Mouse (Mus musculus): ENCODE data around the gene Olfr666. TPM values are rescaled to one million over a fixed set of nuclear protein-coding genes. Genes with fewer than 3 reads are reported as not detected.
"Not testable (repeated sequence)": the region's sequence is repeated elsewhere in the genome, so short reads cannot be mapped to it uniquely, and the experiment has no call there.

The Olfr666 gene
- polyA plus RNA-seq (2016; fragmentation: Nextera tagmentation; extraction: Ambion mirVana), result not detected in 2 replicates

DNA sequence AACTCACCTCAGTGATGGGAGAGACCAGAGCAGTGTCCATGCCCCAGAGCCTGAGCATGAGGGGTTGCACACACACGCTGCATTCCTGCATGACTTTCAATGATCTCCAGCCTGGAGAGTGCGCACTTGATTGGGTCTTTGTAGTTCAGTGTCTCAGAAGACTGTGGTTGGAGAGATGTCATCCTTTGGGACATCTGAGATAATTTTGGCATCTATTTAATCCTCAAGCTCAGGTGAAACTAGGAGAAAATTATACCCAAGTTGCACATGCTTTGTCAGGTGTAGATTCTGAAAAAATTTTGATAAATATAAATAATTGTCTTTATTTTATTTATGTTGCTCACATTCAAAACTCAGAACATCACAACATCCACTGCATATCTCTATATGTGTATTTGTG is at the start of gene Olfr666:
Olfr666 (minus strand) TSS at position 101 of the 400 bp plus-strand sequence.
- Histone ChIP-seq H3K4me2 (replicated peaks) (no peak within 1 kb of the TSS), H3K27ac (no peak within 1 kb of the TSS), H3K9ac (no peak within 1 kb of the TSS), H3K4me1 (no peaks in the 10 kb centered on the region), H3K9me3 (replicated peaks) (no peaks in the 10 kb centered on the region), H3K4me3 (no peak within 1 kb of the TSS), H3K27me3 (no peaks in the 10 kb centered on the region), H3K36me3 (no peaks in the 10 kb centered on the region)
- ATAC-seq (ENCODE audit: low FRiP score), result no peak
- 94% methylated on average over 2 of the region's 2 CpGs for WGBS

DNA sequence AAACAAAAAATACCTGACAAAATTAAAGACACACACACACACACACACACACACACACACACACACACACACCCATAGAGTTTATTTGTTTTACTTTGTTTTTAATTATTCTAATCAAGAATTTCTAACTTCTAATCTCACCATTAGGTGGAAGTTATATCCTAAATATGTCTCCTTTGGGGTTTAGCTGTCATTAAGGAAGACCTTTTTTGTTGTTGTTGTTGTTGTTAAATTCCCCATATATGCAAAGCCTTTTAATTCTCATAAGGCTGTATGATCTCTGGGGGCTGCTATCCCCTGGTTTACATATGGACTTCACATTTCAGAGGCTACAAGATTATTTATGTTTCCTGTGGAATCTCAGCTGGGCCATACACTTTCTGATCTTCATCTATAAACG is 38.2 kb upstream of the Olfr666 start, which contains the start of gene Olfr669:
Olfr669 (plus strand) TSS at position 301 of the 400 bp plus-strand sequence.
- Histone ChIP-seq H3K36me3 (no peaks in the 10 kb centered on the region), H3K9ac (no peak within 1 kb of the TSS), H3K27ac (no peak within 1 kb of the TSS), H3K4me2 (replicated peaks) (no peak within 1 kb of the TSS), H3K27me3 (no peaks in the 10 kb centered on the region), H3K9me3 (replicated peaks) (no peaks in the 10 kb centered on the region), H3K4me1 (no peaks in the 10 kb centered on the region), H3K4me3 (no peak within 1 kb of the TSS)
- ATAC-seq (ENCODE audit: low FRiP score), result no peak
- 92% methylated on average over 1 of the region's 1 CpGs for WGBS

DNA sequence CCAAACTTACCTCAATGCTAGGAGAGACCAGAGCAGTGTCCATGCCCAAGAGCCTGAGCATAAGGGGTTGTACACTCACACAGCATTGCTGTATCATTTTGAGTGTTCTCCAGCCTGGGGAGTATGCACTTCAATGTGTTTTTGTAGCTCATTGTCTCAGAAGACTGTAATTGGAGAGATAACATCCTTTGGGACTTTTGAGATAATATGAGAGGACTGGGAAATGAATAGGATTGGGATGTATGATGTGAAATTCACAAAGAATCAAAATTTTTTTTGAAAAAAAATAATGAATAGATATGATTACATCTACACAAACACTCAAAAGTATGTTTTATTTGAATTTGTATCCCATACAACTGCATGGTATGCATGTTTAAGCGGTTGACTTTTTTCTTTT is 32.2 kb upstream of the Olfr666 start, which contains the start of gene Olfr668:
Olfr668 (minus strand) TSS at position 101 of the 400 bp plus-strand sequence.
- no peaks in the 10 kb centered on the region for H3K9me3 ChIP-seq (replicated peaks)
- H3K36me3 ChIP-seq, result no peaks in the 10 kb centered on the region
- H3K4me1 ChIP-seq, result no peaks in the 10 kb centered on the region
- H3K4me3 ChIP-seq, result no peak within 1 kb of the TSS
- 87% methylated on average over 1 of the region's 1 CpGs for WGBS
- H3K27ac ChIP-seq, result no peak within 1 kb of the TSS
- H3K9ac ChIP-seq, result no peak within 1 kb of the TSS
- no peak within 1 kb of the TSS for H3K4me2 ChIP-seq (replicated peaks)
- ATAC-seq (ENCODE audit: low FRiP score), result no peak
- no peaks in the 10 kb centered on the region for H3K27me3 ChIP-seq

DNA sequence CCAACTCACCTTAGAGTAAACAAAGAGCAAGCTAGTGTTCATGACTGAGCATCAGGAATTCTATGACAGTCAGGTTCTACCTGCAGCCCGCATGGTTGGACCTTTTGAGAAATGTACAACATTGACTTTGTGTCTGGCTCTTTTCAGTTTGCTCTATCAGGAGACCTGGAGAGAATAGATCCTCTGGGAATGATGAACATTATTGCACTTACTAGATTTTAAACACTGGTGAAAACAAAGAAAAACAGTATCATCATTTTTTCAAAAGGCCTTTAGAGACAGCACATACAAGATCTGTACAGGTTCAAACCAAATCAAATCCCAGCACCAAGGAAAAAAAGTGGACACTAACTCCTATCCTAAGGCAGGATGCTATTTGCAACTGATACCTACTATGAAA is 25.6 kb upstream of the Olfr666 start, which contains the start of gene Olfr667:
Olfr667 (minus strand) TSS at position 101 of the 400 bp plus-strand sequence.
- no peak for ATAC-seq (ENCODE audit: low FRiP score)
- H3K9me3 ChIP-seq (replicated peaks), result no peaks in the 10 kb centered on the region
- no peaks in the 10 kb centered on the region for H3K27me3 ChIP-seq
- no peak within 1 kb of the TSS for H3K4me2 ChIP-seq (replicated peaks)
- H3K27ac ChIP-seq, result no peak within 1 kb of the TSS
- no peak within 1 kb of the TSS for H3K9ac ChIP-seq
- WGBS, result 90% methylated on average over 1 of the region's 1 CpGs
- no peak within 1 kb of the TSS for H3K4me3 ChIP-seq
- H3K4me1 ChIP-seq, result no peaks in the 10 kb centered on the region
- H3K36me3 ChIP-seq, result no peaks in the 10 kb centered on the region

DNA sequence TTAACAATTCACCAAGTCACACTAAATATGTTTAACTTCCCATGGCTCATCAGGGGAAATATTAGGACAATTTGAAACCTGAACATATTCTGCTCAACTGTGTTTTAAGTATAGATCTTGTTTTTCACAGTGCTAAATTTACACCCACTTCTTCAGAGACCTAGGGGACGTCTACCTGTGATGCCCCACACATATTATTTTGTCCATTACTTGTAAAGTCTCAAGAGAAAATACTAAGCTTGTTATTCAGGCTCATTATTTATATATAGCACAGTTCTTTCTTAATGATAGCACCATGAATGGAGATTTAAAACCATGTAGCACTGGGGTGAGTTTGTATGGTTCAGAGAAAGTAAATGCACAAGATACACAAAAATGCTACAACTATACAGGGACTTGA is 18.0 kb downstream of the Olfr666 start, which contains the start of gene Olfr665:
Olfr665 (plus strand) TSS at position 301 of the 400 bp plus-strand sequence.
- no peak within 1 kb of the TSS for H3K27ac ChIP-seq
- WGBS, result 58% methylated on average over 1 of the region's 1 CpGs
- no peaks in the 10 kb centered on the region for H3K27me3 ChIP-seq
- no peaks in the 10 kb centered on the region for H3K36me3 ChIP-seq
- H3K4me2 ChIP-seq (replicated peaks), result no peak within 1 kb of the TSS
- no peak for ATAC-seq (ENCODE audit: low FRiP score)
- no peak within 1 kb of the TSS for H3K4me3 ChIP-seq
- no peaks in the 10 kb centered on the region for H3K9me3 ChIP-seq (replicated peaks)
- H3K9ac ChIP-seq, result no peak within 1 kb of the TSS
- no peaks in the 10 kb centered on the region for H3K4me1 ChIP-seq

DNA sequence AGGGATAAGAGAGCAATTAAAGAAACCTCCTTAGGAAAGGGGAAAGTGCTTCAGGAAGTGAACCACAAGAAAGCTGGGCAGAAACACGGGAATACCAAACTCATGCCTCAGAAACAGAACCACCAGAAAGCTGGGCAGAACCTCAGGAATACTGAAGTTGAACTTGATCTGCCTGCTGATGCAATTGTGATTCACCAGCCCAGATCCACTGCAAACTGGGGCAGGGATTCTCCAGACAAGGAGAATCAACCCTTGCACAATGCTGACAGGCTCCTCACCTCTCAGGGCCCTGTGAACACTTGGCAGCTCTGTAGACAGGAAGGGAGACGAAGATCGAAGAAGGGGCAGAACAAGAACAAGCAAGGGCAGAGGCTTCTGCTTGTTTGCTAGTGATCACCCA is 34.4 kb downstream of the Olfr666 start:
- Histone ChIP-seq H3K4me3 (no peak overlapping the region), H3K9me3 (replicated peaks) (no peaks in the 10 kb centered on the region), H3K36me3 (no peaks in the 10 kb centered on the region), H3K9ac (no peak overlapping the region), H3K4me1 (no peaks in the 10 kb centered on the region), H3K27me3 (no peaks in the 10 kb centered on the region), H3K4me2 (replicated peaks) (no peak overlapping the region), H3K27ac (no peak overlapping the region)
- ATAC-seq (ENCODE audit: low FRiP score), result no peak
- 86% methylated on average over 3 of the region's 3 CpGs for WGBS

DNA sequence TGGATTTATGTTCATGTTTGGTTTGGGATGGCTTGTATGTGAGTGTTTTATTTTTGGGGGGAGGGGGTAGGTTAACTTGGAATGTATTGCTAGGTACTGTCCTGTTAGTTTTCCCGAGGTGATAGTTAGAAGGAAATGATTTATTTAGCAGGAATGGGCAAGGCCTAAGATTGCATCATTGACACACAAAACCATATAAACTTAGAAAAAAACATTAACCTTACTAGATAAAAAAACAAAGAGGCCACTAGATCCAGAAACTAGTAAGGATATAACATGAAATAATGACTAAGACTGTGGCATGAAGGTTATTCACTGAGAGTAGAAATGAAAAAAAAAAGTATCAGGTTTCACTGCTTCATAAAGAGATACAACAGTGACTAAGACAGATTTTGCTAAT is 38.1 kb downstream of the Olfr666 start:
- H3K9me3 ChIP-seq (replicated peaks), result no peaks in the 10 kb centered on the region
- WGBS, result 85% methylated on average over 1 of the region's 1 CpGs
- no peaks in the 10 kb centered on the region for H3K36me3 ChIP-seq

DNA sequence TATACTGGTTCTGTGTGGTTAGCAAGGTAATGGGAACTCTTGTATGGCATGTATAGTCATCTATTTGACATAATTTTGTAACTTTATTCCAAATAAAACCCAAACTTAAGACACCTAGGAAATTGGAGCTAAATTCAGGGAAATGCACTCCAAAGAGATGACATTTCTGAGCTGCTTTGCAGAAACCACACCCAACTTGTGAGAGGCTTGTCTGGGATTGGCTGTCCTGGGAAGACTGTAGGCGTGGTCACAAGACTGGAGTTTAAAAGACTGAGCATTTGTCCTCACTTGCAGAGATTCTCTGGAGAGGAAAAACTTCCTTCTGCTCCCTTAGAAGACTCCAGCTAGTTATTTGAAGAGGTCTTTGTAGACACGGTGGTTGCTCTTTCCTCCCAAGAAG is 39.0 kb downstream of the Olfr666 start, which contains the start of gene Usp17la:
Usp17la (plus strand) TSS at position 301 of the 400 bp plus-strand sequence.
- H3K27me3 ChIP-seq; ATAC-seq (ENCODE audit: low FRiP score): not testable (repeated sequence)

More for the DNA sequence above, 38.1 kb downstream of the Olfr666 start:
- Histone ChIP-seq H3K27me3 (no peaks in the 10 kb centered on the region), H3K4me1 (no peaks in the 10 kb centered on the region), H3K4me3 (no peak overlapping the region), H3K4me2 (replicated peaks) (no peak overlapping the region), H3K27ac (no peak overlapping the region), H3K9ac (no peak overlapping the region)
- ATAC-seq (ENCODE audit: low FRiP score), result no peak

DNA sequence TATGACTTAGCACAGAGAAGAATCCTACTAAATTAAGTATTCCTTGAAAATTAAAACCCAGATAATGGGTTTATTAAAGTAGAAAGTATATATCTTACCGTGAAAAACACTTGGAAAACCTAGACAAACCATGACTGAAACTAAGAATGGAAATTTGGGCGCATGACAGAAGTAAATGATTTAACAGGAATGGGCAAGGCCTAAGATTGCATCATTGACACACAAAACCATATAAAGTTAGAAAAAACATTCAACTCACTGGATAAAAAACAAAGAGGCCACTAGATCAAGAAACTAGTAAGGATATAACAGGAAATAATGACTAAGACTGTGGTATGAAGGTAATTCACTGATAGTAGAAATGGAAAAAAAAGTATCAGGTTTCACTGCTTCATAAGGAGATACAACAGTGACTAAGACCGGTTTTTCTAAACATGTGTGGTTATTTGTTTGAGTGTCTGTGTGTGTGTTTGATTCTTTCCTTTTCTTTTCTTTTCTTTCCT is 40.5 kb downstream of the Olfr666 start:
- Histone ChIP-seq H3K4me1 (no peaks in the 10 kb centered on the region), H3K36me3 (no peaks in the 10 kb centered on the region), H3K9me3 (replicated peaks) (no peaks in the 10 kb centered on the region), H3K27me3 (no peaks in the 10 kb centered on the region), H3K27ac (no peak overlapping the region), H3K4me3 (no peak overlapping the region), H3K4me2 (replicated peaks) (no peak overlapping the region), H3K9ac (no peak overlapping the region)
- ATAC-seq (ENCODE audit: low FRiP score), result no peak
- 79% methylated on average over 3 of the region's 3 CpGs for WGBS

More for the DNA sequence above, 39.0 kb downstream of the Olfr666 start, which contains the start of gene Usp17la:
- not testable (repeated sequence) for H3K4me3 ChIP-seq; H3K9ac ChIP-seq; H3K9me3 ChIP-seq (replicated peaks); H3K27ac ChIP-seq; H3K4me2 ChIP-seq (replicated peaks); H3K36me3 ChIP-seq; H3K4me1 ChIP-seq
- 80% methylated on average over 2 of the region's 2 CpGs for WGBS

DNA sequence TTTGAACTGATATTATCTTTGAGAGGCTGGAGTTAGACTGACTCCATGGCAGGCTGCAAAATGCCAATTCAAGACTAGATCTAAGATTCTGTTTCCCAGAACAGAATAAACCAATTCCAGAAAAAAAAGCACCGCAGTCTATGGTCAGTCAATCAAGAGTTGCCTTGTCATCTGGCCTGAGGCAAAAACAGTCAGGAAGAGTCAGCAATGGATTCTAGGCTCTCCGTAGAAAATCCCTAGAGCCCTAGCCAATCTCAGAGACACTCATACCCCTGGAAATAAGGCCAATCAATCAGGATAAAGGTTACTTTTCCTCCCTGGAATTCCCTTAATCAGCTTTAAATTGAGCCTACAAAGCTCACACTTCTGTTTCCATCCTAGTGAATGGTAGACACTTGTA is 44.2 kb downstream of the Olfr666 start:
- ATAC-seq (ENCODE audit: low FRiP score); H3K4me1 ChIP-seq; H3K27me3 ChIP-seq; H3K36me3 ChIP-seq; H3K4me2 ChIP-seq (replicated peaks); H3K4me3 ChIP-seq; H3K9ac ChIP-seq; H3K27ac ChIP-seq; H3K9me3 ChIP-seq (replicated peaks): not testable (repeated sequence)
- WGBS, result 65% methylated on average over 2 of the region's 2 CpGs

DNA sequence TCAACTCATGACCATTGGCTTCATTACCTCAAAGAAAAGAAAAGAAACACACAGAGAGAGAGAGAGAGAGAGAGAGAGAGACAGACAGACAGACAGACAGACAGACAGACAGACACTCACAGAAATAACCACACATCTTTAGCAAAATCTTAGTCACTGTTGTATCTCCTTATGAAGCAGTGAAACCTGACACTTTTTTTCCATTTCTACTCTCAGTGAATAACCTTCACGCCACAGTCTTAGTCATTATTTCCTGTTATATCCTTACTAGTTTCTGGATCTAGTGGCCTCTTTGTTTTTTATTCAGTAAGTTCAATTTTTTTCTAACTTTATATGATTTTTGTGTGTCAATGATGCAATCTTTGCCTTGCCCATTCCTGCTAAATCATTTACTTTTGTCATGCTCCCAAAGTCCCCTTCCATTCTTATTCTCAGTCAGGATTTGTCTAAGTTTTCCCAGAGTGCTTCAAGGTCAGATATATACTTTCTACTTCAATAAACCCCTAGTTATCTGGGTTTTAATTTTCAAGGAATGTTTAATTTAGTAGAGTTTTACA is 51.9 kb downstream of the Olfr666 start:
- H3K4me1 ChIP-seq, result no peaks in the 10 kb centered on the region
- no peak overlapping the region for H3K9ac ChIP-seq
- no peaks in the 10 kb centered on the region for H3K27me3 ChIP-seq
- H3K27ac ChIP-seq, result no peak overlapping the region
- H3K4me3 ChIP-seq, result no peak overlapping the region
- no peak overlapping the region for H3K4me2 ChIP-seq (replicated peaks)
- H3K36me3 ChIP-seq, result no peaks in the 10 kb centered on the region
- no peak for ATAC-seq (ENCODE audit: low FRiP score)
- no peaks in the 10 kb centered on the region for H3K9me3 ChIP-seq (replicated peaks)
- 86% methylated on average over 1 of the region's 1 CpGs for WGBS

DNA sequence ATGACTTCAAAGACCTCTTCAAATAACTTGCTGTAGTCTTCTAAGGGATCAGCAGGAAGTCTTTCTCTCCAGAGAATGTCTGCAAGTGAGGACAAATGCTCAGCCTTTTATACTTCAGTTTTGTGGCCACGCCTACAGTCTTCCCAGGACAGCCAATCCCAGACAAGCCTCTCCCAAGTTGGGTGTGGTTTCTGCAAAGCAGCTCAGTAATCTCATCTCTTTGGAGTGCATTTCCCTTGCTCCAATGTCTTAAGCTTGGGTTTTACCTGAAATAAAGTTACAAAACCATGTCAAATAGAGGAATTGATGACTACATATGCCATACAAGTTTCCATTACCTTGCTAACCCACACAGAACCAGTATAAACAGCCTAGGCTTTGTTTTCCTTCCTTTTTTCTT is 53.2 kb downstream of the Olfr666 start, which contains the start of gene Usp17lb:
Usp17lb (minus strand) TSS at position 101 of the 400 bp plus-strand sequence.
- Histone ChIP-seq H3K27ac (no peak within 1 kb of the TSS), H3K36me3 (no peaks in the 10 kb centered on the region), H3K9me3 (replicated peaks) (no peaks in the 10 kb centered on the region), H3K27me3 (no peaks in the 10 kb centered on the region), H3K9ac (no peak within 1 kb of the TSS), H3K4me1 (no peaks in the 10 kb centered on the region), H3K4me3 (no peak within 1 kb of the TSS), H3K4me2 (replicated peaks) (no peak within 1 kb of the TSS)
- ATAC-seq (ENCODE audit: low FRiP score), result no peak
- 58% methylated on average over 1 of the region's 1 CpGs for WGBS

All from hindbrain, embryonic 12.5 days (tissue).